Mouse (Mus musculus) liver, embryonic 11.5 days (tissue): ENCODE data around the gene Rtn4r. TPM values are rescaled to one million over a fixed set of nuclear protein-coding genes. Genes with fewer than 3 reads are reported as not detected.

Experiments used
- ATAC-seq: fragments of 200-750 bp; cut with Nextera tagmentation; replicated peaks from 2 replicates; pipeline ENCODE4 v1.8.0; 2017; ENCODE audit warnings: moderate number of reproducible peaks, mild to moderate bottlenecking, moderate TSS enrichment, moderate library complexity; ENCODE audit not compliant: low FRiP score
- DNase-seq: peaks from one replicate; pipeline ENCODE4 v3.0.0-alpha.2; 2017; ENCODE audit warnings: low spot score
- H3K27ac ChIP-seq: fragments of 300-500 bp; sonication (generic); 2 replicates; pipeline ENCODE4 v1.5.1; 2014; ENCODE audit warnings: mild to moderate bottlenecking, low read depth, low read length, control low read depth
- H3K27me3 ChIP-seq: fragments of 300-500 bp; sonication (generic); replicated peaks from 2 replicates; pipeline ENCODE4 v1.6.1; 2014; ENCODE audit warnings: low read length, mixed read lengths; ENCODE audit not compliant: control insufficient read depth, insufficient read depth
- H3K36me3 ChIP-seq: fragments of 300-500 bp; sonication (generic); 2 replicates; pipeline ENCODE4 v1.6.1; 2014; ENCODE audit warnings: mild to moderate bottlenecking, low read length, moderate library complexity, mixed read lengths; ENCODE audit not compliant: control insufficient read depth, insufficient read depth
- H3K4me1 ChIP-seq: fragments of 300-500 bp; sonication (generic); replicated peaks from 2 replicates; pipeline ENCODE4 v1.6.1; 2014; ENCODE audit warnings: low read length, mixed read lengths; ENCODE audit not compliant: control insufficient read depth, insufficient read depth
- H3K4me2 ChIP-seq: fragments of 300-500 bp; sonication (generic); 2 replicates; pipeline ENCODE4 v1.6.1; 2014; ENCODE audit warnings: mild to moderate bottlenecking, control low read depth, moderate library complexity
- H3K4me3 ChIP-seq: fragments of 300-500 bp; sonication (generic); 2 replicates; pipeline ENCODE4 v1.5.1; 2014; ENCODE audit warnings: low read depth, low read length, control low read depth
- H3K9ac ChIP-seq: fragments of 300-500 bp; sonication (generic); 2 replicates; pipeline ENCODE4 v1.6.1; 2014; ENCODE audit warnings: low read depth, low read length, control low read depth
- H3K9me3 ChIP-seq: fragments of 300-500 bp; sonication (generic); 2 replicates; pipeline ENCODE4 v1.6.1; 2016; ENCODE audit warnings: low read length, inconsistent platforms, mixed read lengths; ENCODE audit not compliant: control insufficient read depth
- WGBS: fragments of 180-500 bp; shearing (Covaris S2); extraction: QIAGEN DNeasy Blood & Tissue Kit; methylation state at CpG from one replicate; pipeline ENCODE4 v1.1.7; 2014; 5-methylcytosine and 5-hydroxymethylcytosine counted together
- polyA plus RNA-seq: library from polyadenylated mRNA; unstranded; fragments of >200 nt; fragmentation: Nextera tagmentation; extraction: Ambion mirVana; gene quantifications from 2 replicates; pipeline ENCODE4 v1.2.1, GENCODE M21; 2014

Rtn4r gene
- polyA plus RNA-seq, 1 experiment from 2014 or later = 0.96 TPM

DNA sequence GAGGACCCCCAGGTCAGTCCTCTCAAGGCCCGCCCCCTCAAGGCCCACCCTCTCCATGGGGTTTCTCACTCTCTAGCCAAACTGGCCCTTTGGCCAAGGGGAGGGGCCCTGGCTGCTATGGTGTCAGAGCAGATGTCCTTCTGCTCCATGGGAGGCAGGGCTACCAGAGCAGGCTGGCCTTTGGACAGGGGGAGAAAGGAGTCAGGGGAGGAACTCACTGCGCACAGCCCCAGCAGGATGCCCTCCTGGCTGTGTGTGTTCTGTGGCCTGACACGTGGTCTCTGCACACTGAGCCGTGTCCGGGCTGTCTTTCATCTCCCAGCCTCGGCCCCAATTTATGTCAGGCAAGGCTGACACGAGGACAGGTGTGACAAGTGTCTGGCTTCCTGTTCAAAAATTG lies 8.6 kb downstream of the Rtn4r start:
- WGBS = 60% methylated on average over 7 of the region's 7 CpGs

DNA sequence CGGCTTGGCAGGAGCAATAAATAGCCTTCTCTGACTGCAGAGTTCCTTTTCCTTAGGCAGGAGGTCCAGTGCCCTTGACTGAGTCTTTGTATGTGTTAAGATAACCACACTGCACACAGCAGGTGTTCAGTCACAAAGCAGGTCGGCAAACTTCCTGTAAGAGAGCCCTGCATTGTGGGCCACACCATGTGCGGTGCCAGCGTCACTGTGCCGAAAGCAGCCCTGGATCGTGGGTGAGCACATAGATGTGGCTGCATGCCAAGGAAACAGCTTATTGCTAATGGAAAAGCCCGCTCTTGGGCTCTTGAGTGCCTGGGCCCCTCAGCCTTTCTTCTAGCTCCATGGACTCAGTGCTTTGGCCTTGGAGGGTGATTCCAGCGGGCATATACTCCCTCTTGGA lies 16.8 kb downstream of the Rtn4r start:
- no peaks in the 10 kb centered on the region for H3K36me3 ChIP-seq
- no peak overlapping the region for H3K27ac ChIP-seq
- H3K27me3 ChIP-seq = no peaks in the 10 kb centered on the region
- DNase-seq = no peak
- no peak overlapping the region for H3K9ac ChIP-seq
- no peaks in the 10 kb centered on the region for H3K9me3 ChIP-seq
- 78% methylated on average over 8 of the region's 8 CpGs for WGBS
- H3K4me1 ChIP-seq = peaks cover 4% of the 10 kb centered on the region; the same call in 1 of the 2 replicates
- no peak overlapping the region for H3K4me3 ChIP-seq
- ATAC-seq = no peak
- H3K4me2 ChIP-seq = no peak overlapping the region

More for the DNA sequence above, 8.6 kb downstream of the Rtn4r start:
- Histone ChIP-seq H3K27me3 (no peaks in the 10 kb centered on the region; the same call in 1 of the 2 replicates), H3K9ac (no peak overlapping the region), H3K4me1 (peaks cover 12% of the 10 kb centered on the region), H3K36me3 (no peaks in the 10 kb centered on the region), H3K27ac (0 out of 2 replicates have a peak overlapping the region, but pooled peaks have one; percentile 39), H3K4me2 (no peak overlapping the region), H3K4me3 (no peak overlapping the region), H3K9me3 (no peaks in the 10 kb centered on the region)
- ATAC-seq (peak; percentile 84), DNase-seq (no peak)

DNA sequence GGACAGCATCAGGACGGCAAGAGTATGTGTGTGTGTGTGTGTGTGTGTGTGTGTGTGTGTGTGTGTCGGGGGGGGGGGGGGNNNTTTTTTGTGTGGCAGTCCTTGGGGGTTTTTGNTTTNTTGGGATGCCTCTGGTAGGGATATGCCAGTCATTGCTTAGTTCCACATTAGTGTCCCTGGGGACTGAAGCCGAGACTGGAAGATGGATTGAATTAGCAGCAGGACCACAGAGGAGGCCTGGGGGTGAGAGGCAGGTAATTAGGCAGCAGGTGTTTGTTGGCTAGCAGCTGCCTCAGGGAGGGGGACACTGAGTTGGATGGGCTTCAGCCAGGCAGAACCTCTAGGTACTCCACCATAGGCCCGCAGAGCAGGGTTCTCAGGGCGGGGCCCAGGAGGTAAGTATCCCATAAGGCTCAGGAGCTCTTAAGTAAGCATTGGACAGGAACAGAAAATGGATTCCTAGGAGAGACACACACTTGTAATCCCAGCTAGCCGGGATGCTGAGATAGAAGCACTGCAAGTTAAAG lies 18.0 kb downstream of the Rtn4r start:
- H3K27ac ChIP-seq = no peak overlapping the region
- no peak overlapping the region for H3K4me3 ChIP-seq
- DNase-seq (no peak), ATAC-seq (no peak)
- H3K4me1 ChIP-seq = peaks cover 4% of the 10 kb centered on the region; the same call in 1 of the 2 replicates
- 84% methylated on average over 5 of the region's 6 CpGs for WGBS
- H3K9me3 ChIP-seq = no peaks in the 10 kb centered on the region
- H3K4me2 ChIP-seq = no peak overlapping the region
- no peak overlapping the region for H3K9ac ChIP-seq
- H3K27me3 ChIP-seq = no peaks in the 10 kb centered on the region
- no peaks in the 10 kb centered on the region for H3K36me3 ChIP-seq

DNA sequence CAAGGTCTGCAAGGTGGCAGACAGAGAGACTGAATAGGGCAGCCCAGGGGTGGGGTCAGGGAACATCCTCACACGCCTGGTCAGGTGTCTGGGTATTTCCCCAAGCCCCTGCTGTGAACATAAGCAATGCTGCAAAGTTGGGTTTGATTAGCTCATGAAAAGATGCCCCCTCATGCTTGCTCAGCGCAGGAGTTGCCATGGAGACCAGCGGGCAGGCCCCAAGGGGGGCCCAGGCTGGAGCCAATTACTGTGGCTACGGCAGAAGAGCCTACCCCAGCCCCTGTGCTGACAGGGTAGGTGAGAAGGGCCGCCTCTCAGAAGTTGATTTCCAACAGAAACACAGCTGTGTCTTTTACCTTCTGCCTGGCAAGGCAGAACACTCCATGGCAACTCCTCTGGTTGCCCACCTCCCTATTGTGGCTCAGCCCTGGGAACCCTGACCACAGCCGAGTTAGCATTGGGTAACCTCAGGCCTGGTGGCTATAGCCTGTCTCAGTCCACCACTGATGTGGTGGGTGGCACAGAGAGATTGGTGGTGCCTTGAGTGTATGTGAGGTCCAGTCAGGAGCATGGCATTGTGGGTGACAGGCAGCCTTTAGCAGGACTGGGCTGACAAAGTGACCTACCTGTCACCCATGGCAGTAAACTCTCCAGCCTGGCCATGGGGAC lies 20.9 kb downstream of the Rtn4r start:
- no peak overlapping the region for H3K4me3 ChIP-seq
- no peak overlapping the region for H3K4me2 ChIP-seq
- H3K9ac ChIP-seq = no peak overlapping the region
- H3K36me3 ChIP-seq = no peaks in the 10 kb centered on the region
- ATAC-seq (no peak), DNase-seq (no peak)
- WGBS = 42% methylated on average over 6 of the region's 6 CpGs
- no peak overlapping the region for H3K27ac ChIP-seq
- H3K4me1 ChIP-seq = peaks cover 7% of the 10 kb centered on the region; the same call in 1 of the 2 replicates
- H3K27me3 ChIP-seq = no peaks in the 10 kb centered on the region
- no peaks in the 10 kb centered on the region for H3K9me3 ChIP-seq

GRCm38 (mm10) chr16:18149205-18149604 lies 21.8 kb downstream of the Rtn4r start:
- Histone ChIP-seq H3K4me1 (peaks cover 7% of the 10 kb centered on the region; the same call in 1 of the 2 replicates), H3K4me3 (no peak overlapping the region)

GRCm38 (mm10) chr16:18152189-18152588 lies 24.7 kb downstream of the Rtn4r start:
- Histone ChIP-seq H3K9me3 (no peaks in the 10 kb centered on the region), H3K27ac (no peak overlapping the region), H3K9ac (no peak overlapping the region), H3K4me1 (peaks cover 20% of the 10 kb centered on the region), H3K4me2 (no peak overlapping the region), H3K27me3 (no peaks in the 10 kb centered on the region), H3K36me3 (no peaks in the 10 kb centered on the region), H3K4me3 (no peak overlapping the region)
- 81% methylated on average over 12 of the region's 12 CpGs for WGBS
- ATAC-seq (no peak), DNase-seq (no peak)

More at GRCm38 (mm10) chr16:18149205-18149604, 21.8 kb downstream of the Rtn4r start:
- Histone ChIP-seq H3K9ac (no peak overlapping the region), H3K27me3 (no peaks in the 10 kb centered on the region), H3K27ac (no peak overlapping the region), H3K4me2 (no peak overlapping the region), H3K36me3 (no peaks in the 10 kb centered on the region), H3K9me3 (no peaks in the 10 kb centered on the region)
- ATAC-seq (no peak), DNase-seq (no peak)
- 53% methylated on average over 6 of the region's 6 CpGs for WGBS

DNA sequence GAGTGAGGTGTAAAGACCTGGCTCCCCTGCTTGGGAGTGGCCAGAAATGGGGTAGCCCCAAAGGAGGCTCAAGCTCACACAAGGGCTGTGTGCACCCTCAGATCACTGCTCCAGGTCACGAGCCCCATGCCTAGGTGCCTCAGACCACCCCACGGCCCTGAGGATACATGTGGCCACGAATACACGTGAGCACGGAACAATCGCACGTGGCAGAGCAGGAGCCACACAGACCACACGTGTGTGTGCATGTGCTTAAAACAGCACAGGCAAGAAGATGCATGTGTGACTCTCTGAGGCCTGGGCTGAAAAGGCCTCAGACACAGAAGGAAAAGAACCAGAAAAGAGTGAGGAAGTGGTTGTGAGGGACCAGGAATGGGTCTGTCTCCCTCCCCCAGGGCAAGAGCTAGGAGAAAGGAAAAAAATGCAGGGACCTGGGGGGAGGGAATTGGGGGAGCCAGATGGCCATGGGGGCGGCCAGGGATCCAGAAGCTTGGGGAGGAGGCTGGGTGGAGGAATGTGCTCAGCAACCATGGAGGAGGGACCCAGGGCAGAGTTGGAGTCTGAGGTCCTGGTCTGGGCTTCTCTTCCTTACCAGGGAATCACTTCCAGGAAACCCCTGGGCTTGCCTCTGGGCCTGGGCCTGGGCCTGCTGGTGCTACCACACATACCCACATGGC lies 25.5 kb downstream of the Rtn4r start:
- Histone ChIP-seq H3K4me3 (no peak overlapping the region), H3K9ac (no peak overlapping the region), H3K27ac (no peak overlapping the region), H3K4me2 (no peak overlapping the region), H3K36me3 (no peaks in the 10 kb centered on the region), H3K4me1 (peaks cover 25% of the 10 kb centered on the region), H3K9me3 (no peaks in the 10 kb centered on the region), H3K27me3 (no peaks in the 10 kb centered on the region)
- no peak for DNase-seq
- ATAC-seq = no peak
- 87% methylated on average over 9 of the region's 9 CpGs for WGBS

GRCm38 (mm10) chr16:18154521-18155171 lies 27.2 kb downstream of the Rtn4r start:
- DNase-seq (no peak), ATAC-seq (no peak)
- H3K36me3 ChIP-seq = no peaks in the 10 kb centered on the region
- no peaks in the 10 kb centered on the region for H3K9me3 ChIP-seq
- no peaks in the 10 kb centered on the region for H3K27me3 ChIP-seq
- no peak overlapping the region for H3K9ac ChIP-seq
- no peak overlapping the region for H3K27ac ChIP-seq
- H3K4me2 ChIP-seq = no peak overlapping the region
- peaks cover 27% of the 10 kb centered on the region for H3K4me1 ChIP-seq
- 52% methylated on average over 14 of the region's 14 CpGs for WGBS
- H3K4me3 ChIP-seq = no peak overlapping the region
